Mouse (Mus musculus): Measurements from ENCODE around the gene Gng2. TPM values are rescaled to one million over a fixed set of nuclear protein-coding genes. Genes with fewer than 3 reads are reported as not detected.
A peak's percentile ranks its signal among the peaks of the same experiment; 100 is the strongest.

The Gng2 gene
- total and polyA plus RNA-seq, 3 experiments: 3.3 to 17.2 TPM; not detected in 1

- Histone ChIP-seq H3K36me3 (ENCODE audit: control insufficient read depth in 1 of 2, insufficient read depth in 2 of 2, low read length in 2 of 2) (peaks cover 0 to 6% of the 10 kb centered on the region in 2 experiments; a peak in 2 of 4 replicates), H3K27me3 (ENCODE audit: control insufficient read depth in 1 of 2, insufficient read depth in 2 of 2, low read length in 2 of 2) (peaks cover 0 to 1% of the 10 kb centered on the region in 2 experiments; a peak in 2 of 4 replicates), H3K27ac (ENCODE audit: control insufficient read depth, low read depth, low read length) (no peak overlapping the region), H3K9me3 (replicated peaks; ENCODE audit: insufficient read depth, low read length) (no peaks in the 10 kb centered on the region), H3K79me2 (ENCODE audit: control insufficient read depth, insufficient read depth, low read length, poor library complexity) (no peaks in the 10 kb centered on the region), H3K4me3 (ENCODE audit: control insufficient read depth in 1 of 2, insufficient read depth in 1 of 2, low read depth in 2 of 2, low read length in 2 of 2) (no peak overlapping the region), H3K4me1 (ENCODE audit: control insufficient read depth in 1 of 2, insufficient read depth in 2 of 2, low read length in 2 of 2) (peaks cover 0 to 15% of the 10 kb centered on the region in 2 experiments; a peak in 2 of 4 replicates), H3K9ac (ENCODE audit: control insufficient read depth, low read depth, low read length, poor library complexity, severe bottlenecking) (no peak overlapping the region)
- DNase-seq (ENCODE audit: low read depth, low spot score): no peak
- TF ChIP-seq MAX (IDR thresholded peaks at IDR 0.05; ENCODE audit: low read length): no peak
- TF ChIP-seq TBP (IDR thresholded peaks at IDR 0.05; ENCODE audit: low read depth, low read length): no peak
- no peak for TF ChIP-seq MEF2A (IDR thresholded peaks at IDR 0.05; ENCODE audit: extremely low read depth, insufficient replicate concordance, low read depth, low read length, poor library complexity, severe bottlenecking)
- no peak for TF ChIP-seq HCFC1 (IDR thresholded peaks at IDR 0.05; ENCODE audit: low read depth, low read length)
- no peak for TF ChIP-seq GATA1 (IDR thresholded peaks at IDR 0.05; ENCODE audit: low read depth, low read length)
- TF ChIP-seq E2F4 (IDR thresholded peaks at IDR 0.05; ENCODE audit: borderline replicate concordance, low read depth, low read length): no peak
- TF ChIP-seq USF1 (IDR thresholded peaks at IDR 0.05; ENCODE audit: low read depth, low read length): no peak
- TF ChIP-seq ZKSCAN1 (IDR thresholded peaks at IDR 0.05; ENCODE audit: low read depth, low read length): no peak
- TF ChIP-seq MYC (IDR thresholded peaks at IDR 0.05; ENCODE audit: low read depth, low read length): no peak
These were observed 11.0 kb upstream of the Gng2 start for GRCm38 (mm10) chr14:19988410-19988809.

- no peak for TF ChIP-seq RCOR1 (IDR thresholded peaks at IDR 0.05; ENCODE audit: low read depth, low read length)
- Histone ChIP-seq H3K9me3 (replicated peaks; ENCODE audit: insufficient read depth, low read length) (no peaks in the 10 kb centered on the region), H3K9ac (ENCODE audit: control insufficient read depth, low read depth, low read length, poor library complexity, severe bottlenecking) (no peak overlapping the region), H3K4me1 (ENCODE audit: control insufficient read depth in 1 of 2, insufficient read depth in 2 of 2, low read length in 2 of 2) (peaks cover 0 to 15% of the 10 kb centered on the region in 2 experiments; a peak in 2 of 4 replicates), H3K4me3 (ENCODE audit: control insufficient read depth in 1 of 2, insufficient read depth in 1 of 2, low read depth in 2 of 2, low read length in 2 of 2) (no peak overlapping the region), H3K27ac (ENCODE audit: control insufficient read depth, low read depth, low read length) (no peak overlapping the region), H3K36me3 (ENCODE audit: control insufficient read depth in 1 of 2, insufficient read depth in 2 of 2, low read length in 2 of 2) (peaks cover 0 to 4% of the 10 kb centered on the region in 2 experiments; a peak in 2 of 4 replicates), H3K79me2 (ENCODE audit: control insufficient read depth, insufficient read depth, low read length, poor library complexity) (no peaks in the 10 kb centered on the region), H3K27me3 (ENCODE audit: control insufficient read depth in 1 of 2, insufficient read depth in 2 of 2, low read length in 2 of 2) (peaks cover 0 to 1% of the 10 kb centered on the region in 2 experiments; a peak in 2 of 4 replicates)
- no peak for DNase-seq (ENCODE audit: low read depth, low spot score)
These were observed 10.0 kb upstream of the Gng2 start for GRCm38 (mm10) chr14:19987358-19987834.

- Histone ChIP-seq H3K9ac (ENCODE audit: control insufficient read depth, low read depth, low read length, poor library complexity, severe bottlenecking) (peak overlapping the region; percentile 9; the same call in 1 of the 2 replicates), H3K27ac (ENCODE audit: control insufficient read depth, low read depth, low read length) (no peak overlapping the region), H3K27me3 (ENCODE audit: control insufficient read depth in 1 of 2, insufficient read depth in 2 of 2, low read length in 2 of 2) (peaks cover 0 to 1% of the 10 kb centered on the region in 2 experiments; a peak in 2 of 4 replicates), H3K4me1 (ENCODE audit: control insufficient read depth in 1 of 2, insufficient read depth in 2 of 2, low read length in 2 of 2) (peaks cover 0 to 15% of the 10 kb centered on the region in 2 experiments; a peak in 2 of 4 replicates), H3K4me3 (ENCODE audit: control insufficient read depth in 1 of 2, insufficient read depth in 1 of 2, low read depth in 2 of 2, low read length in 2 of 2) (peak overlapping the region; percentile 33 to 45), H3K9me3 (replicated peaks; ENCODE audit: insufficient read depth, low read length) (no peaks in the 10 kb centered on the region), H3K36me3 (ENCODE audit: control insufficient read depth in 1 of 2, insufficient read depth in 2 of 2, low read length in 2 of 2) (peaks cover 0 to 4% of the 10 kb centered on the region in 2 experiments; a peak in 2 of 4 replicates), H3K79me2 (ENCODE audit: control insufficient read depth, insufficient read depth, low read length, poor library complexity) (no peaks in the 10 kb centered on the region)
- DNase-seq (ENCODE audit: low read depth, low spot score): peak; percentile 58
- TF ChIP-seq GABPA (IDR thresholded peaks at IDR 0.05; ENCODE audit: low read depth, low read length): no peak
- peak; percentile 25; the same call in 1 of the 2 replicates for TF ChIP-seq MAX (IDR thresholded peaks at IDR 0.05; ENCODE audit: low read length)
- TF ChIP-seq SIN3A (IDR thresholded peaks at IDR 0.05; ENCODE audit: low read length): no peak
- TF ChIP-seq MXI1 (IDR thresholded peaks at IDR 0.05; ENCODE audit: low read depth, low read length): 0 out of 2 replicates have a peak, but pooled peaks have one; percentile 9
- no peak for TF ChIP-seq ZC3H11A (IDR thresholded peaks at IDR 0.05; ENCODE audit: low read depth, low read length)
- no peak for TF ChIP-seq GATA1 (IDR thresholded peaks at IDR 0.05; ENCODE audit: low read depth, low read length)
- TF ChIP-seq NELFE (IDR thresholded peaks at IDR 0.05; ENCODE audit: low read depth, low read length): no peak
- TF ChIP-seq MAZ (IDR thresholded peaks at IDR 0.05; ENCODE audit: low read depth, low read length): no peak
- no peak for TF ChIP-seq ELF1 (IDR thresholded peaks at IDR 0.05; ENCODE audit: low read depth, low read length)
- TF ChIP-seq MYC (IDR thresholded peaks at IDR 0.05; ENCODE audit: low read depth, low read length): no peak
- no peak for TF ChIP-seq SMC3 (IDR thresholded peaks at IDR 0.05; ENCODE audit: low read depth, low read length)
- TF ChIP-seq POLR2AphosphoS2 (IDR thresholded peaks at IDR 0.05; ENCODE audit: low read length): no peak
- no peak for TF ChIP-seq E2F4 (IDR thresholded peaks at IDR 0.05; ENCODE audit: borderline replicate concordance, low read depth, low read length)
- TF ChIP-seq MAFK (IDR thresholded peaks at IDR 0.05; ENCODE audit: borderline replicate concordance, low read depth, low read length): no peak
- no peak for TF ChIP-seq CTCF (IDR thresholded peaks at IDR 0.05 in 2 of 3, conservative IDR thresholded peaks at IDR 0.05 in 1 of 3; ENCODE audit: control insufficient read depth in 1 of 3, insufficient read depth in 1 of 3, low read depth in 2 of 3, low read length in 3 of 3, poor library complexity in 1 of 3, severe bottlenecking in 1 of 3)
- no peak for TF ChIP-seq KAT2A (conservative IDR thresholded peaks at IDR 0.05; ENCODE audit: low read depth, low read length)
- TF ChIP-seq JUND (IDR thresholded peaks at IDR 0.05; ENCODE audit: low read depth, low read length): no peak
These were observed 9.4 kb upstream of the Gng2 start for GRCm38 (mm10) chr14:19986614-19987357.
